Mouse (Mus musculus) bone marrow macrophage, adult 2 months (primary cell): Measurements from ENCODE around the gene Lrrc66. TPM values are rescaled to one million over a fixed set of nuclear protein-coding genes. Genes with fewer than 3 reads are reported as not detected.
A peak's percentile ranks its signal among the peaks of the same experiment; 100 is the strongest.

Source experiments
- H3K27ac ChIP-seq: 2 replicates; pipeline ENCODE4 v1.5.1; 2012; ENCODE audit warnings: low read depth, low read length; ENCODE audit not compliant: insufficient read depth
- H3K4me1 ChIP-seq: 2 replicates; pipeline ENCODE4 v1.6.1; 2012; ENCODE audit warnings: low read length; ENCODE audit not compliant: control insufficient read depth, insufficient read depth
- H3K4me3 ChIP-seq: 2 replicates; pipeline ENCODE4 v1.5.1; 2012; ENCODE audit warnings: mild to moderate bottlenecking, low read length, moderate library complexity; ENCODE audit not compliant: insufficient read depth
- CTCF ChIP-seq: IDR thresholded peaks from 2 replicates; pipeline ENCODE4 v1.5.1; 2012; ENCODE audit warnings: low read depth, mild to moderate bottlenecking, low read length, moderate library complexity
- POLR2A ChIP-seq: IDR thresholded peaks from 2 replicates; pipeline ENCODE4 v1.6.1; 2012; ENCODE audit warnings: mild to moderate bottlenecking, low read depth, low read length, borderline replicate concordance
- polyA plus RNA-seq: library from polyadenylated mRNA; stranded (reverse); fragments of >200 nt; gene quantifications from 2 replicates; pipeline ENCODE4 v1.2.4, GENCODE M21; 2012; ENCODE audit not compliant: missing spikeins, insufficient read depth, insufficient read length

Gene Lrrc66
- polyA plus RNA-seq, 1 experiment: not detected

DNA sequence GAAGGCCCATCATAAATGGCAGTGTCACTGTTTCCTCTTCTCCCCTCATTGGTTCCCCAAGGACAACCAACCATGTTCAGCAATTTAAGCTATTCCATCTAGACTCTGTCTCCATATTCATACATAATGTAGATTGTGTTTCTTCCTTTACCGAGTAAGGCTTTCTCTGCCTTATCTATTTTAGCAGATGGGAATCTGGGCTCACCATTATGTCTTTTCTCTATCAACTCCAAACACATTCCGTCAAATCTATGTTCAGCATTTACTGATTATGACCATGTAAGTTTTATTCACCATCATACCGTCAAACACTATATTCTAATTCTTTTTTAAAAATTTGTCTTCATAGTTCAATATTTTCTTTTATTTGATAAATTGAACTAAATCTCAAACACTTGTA lies 8.7 kb upstream of the Lrrc66 start:
- no peak overlapping the region for H3K4me3 ChIP-seq
- H3K4me1 ChIP-seq: no peaks in the 10 kb centered on the region
- H3K27ac ChIP-seq: no peak overlapping the region
- TF ChIP-seq CTCF (no peak), POLR2A (no peak)

- no peak overlapping the region for H3K27ac ChIP-seq
- TF ChIP-seq POLR2A: no peak
- TF ChIP-seq CTCF: no peak
- no peak overlapping the region for H3K4me3 ChIP-seq
- no peaks in the 10 kb centered on the region for H3K4me1 ChIP-seq
These were observed 5.2 kb upstream of the Lrrc66 start for GRCm38 (mm10) chr5:73637337-73638107.

DNA sequence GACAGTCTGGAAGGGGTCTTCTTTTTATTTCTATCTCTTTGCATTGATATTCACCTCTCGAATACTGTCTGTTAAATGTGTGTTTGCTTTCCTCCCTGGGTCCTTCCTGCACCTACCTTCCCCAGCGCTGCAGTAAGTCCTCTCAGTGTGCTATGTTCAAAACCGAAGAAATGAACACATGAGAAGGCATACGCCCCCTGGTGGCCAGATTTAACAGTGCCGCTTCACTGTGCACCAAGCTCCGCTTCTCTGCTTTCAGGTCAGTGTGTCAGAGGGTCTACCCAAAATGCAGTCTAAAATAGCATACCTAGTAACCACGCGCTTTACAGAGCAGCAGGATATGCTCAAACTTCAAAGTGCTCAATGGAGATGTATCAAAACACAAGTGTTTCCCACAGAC lies 815 bp upstream of the Lrrc66 start:
- peaks cover 10% of the 10 kb centered on the region for H3K4me1 ChIP-seq

GRCm38 (mm10) chr5:73631001-73631558 lies 1.2 kb downstream of the Lrrc66 start:
- TF ChIP-seq POLR2A: no peak
- no peak for TF ChIP-seq CTCF
- H3K4me3 ChIP-seq: no peak overlapping the region
- no peak overlapping the region for H3K27ac ChIP-seq
- peaks cover 10% of the 10 kb centered on the region for H3K4me1 ChIP-seq

More for the DNA sequence above, 815 bp upstream of the Lrrc66 start:
- Histone ChIP-seq H3K27ac (no peak overlapping the region), H3K4me3 (no peak overlapping the region)
- TF ChIP-seq POLR2A (no peak), CTCF (peak; percentile 93)

- TF ChIP-seq CTCF (no peak), POLR2A (no peak)
- H3K4me3 ChIP-seq: no peak overlapping the region
- H3K27ac ChIP-seq: no peak overlapping the region
These were observed 2.2 kb downstream of the Lrrc66 start for GRCm38 (mm10) chr5:73630141-73630540.

GRCm38 (mm10) chr5:73627991-73628390 lies 4.3 kb downstream of the Lrrc66 start:
- Histone ChIP-seq H3K4me1 (peaks cover 10% of the 10 kb centered on the region), H3K27ac (no peak overlapping the region), H3K4me3 (no peak overlapping the region)
- TF ChIP-seq POLR2A (no peak), CTCF (no peak)

More at GRCm38 (mm10) chr5:73630141-73630540, 2.2 kb downstream of the Lrrc66 start:
- H3K4me1 ChIP-seq: peaks cover 10% of the 10 kb centered on the region

DNA sequence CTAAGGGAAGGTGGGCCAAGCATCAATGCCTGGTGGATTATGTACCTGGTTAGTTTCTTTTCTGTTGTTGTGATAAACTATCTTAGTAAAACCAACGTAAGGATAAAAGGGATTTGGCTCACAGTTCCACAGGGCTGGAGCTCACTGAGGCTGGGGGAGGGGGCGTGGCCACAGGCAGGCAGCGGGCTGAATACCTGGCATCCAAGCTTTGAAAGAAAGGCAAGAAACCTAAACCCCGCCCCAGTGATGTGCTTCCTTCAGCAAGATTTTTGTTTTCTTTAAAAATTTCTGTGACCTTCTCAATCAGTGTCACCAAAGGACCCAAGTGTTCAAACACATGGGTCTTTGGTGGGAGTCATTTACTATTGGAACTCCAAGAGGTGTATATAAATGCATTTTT lies 4.8 kb downstream of the Lrrc66 start:
- H3K4me1 ChIP-seq: peaks cover 10% of the 10 kb centered on the region
- H3K4me3 ChIP-seq: no peak overlapping the region
- no peak for TF ChIP-seq POLR2A
- TF ChIP-seq CTCF: no peak
- H3K27ac ChIP-seq: no peak overlapping the region

DNA sequence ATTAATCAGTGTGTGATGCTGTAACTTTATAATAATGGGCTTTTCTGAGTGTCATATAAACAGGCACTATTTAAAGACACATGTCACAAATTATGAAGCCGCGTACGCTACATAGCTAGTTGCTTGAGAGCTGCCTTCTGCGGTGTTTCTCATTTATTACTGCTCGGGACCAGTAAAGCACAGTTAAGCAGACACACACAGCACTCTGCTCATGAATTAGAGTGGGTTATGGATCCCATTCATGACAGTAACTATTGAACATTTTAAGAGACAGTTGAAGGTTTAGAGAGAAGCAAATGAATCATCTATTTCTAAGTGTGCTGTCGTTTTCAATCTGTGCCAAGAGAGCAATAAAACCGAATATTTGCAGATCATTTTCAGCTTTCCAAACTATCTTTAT lies 5.5 kb downstream of the Lrrc66 start:
- peaks cover 10% of the 10 kb centered on the region for H3K4me1 ChIP-seq
- H3K27ac ChIP-seq: no peak overlapping the region
- H3K4me3 ChIP-seq: no peak overlapping the region
- no peak for TF ChIP-seq POLR2A
- no peak for TF ChIP-seq CTCF

DNA sequence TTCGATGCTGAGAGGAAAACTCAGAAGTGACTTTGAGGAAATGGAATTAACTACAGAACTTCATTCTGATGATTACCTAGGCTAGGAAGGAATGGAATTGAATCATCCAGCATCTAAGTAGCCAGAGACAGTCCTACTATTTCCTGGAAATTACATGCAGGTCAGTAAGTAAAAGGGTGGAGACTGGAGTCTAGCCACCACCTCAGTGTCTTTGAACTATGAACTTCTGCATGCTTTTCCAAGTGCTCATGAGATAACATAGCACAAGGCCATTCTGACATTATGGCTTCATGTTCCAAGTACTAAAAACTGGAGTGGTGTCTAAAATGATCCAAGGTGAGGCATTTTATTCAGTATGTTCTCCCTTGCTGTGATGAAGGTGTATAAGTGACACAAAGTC lies 6.8 kb downstream of the Lrrc66 start:
- no peak for TF ChIP-seq CTCF
- no peak for TF ChIP-seq POLR2A
- Histone ChIP-seq H3K4me1 (peaks cover 5% of the 10 kb centered on the region), H3K27ac (no peak overlapping the region), H3K4me3 (no peak overlapping the region)

GRCm38 (mm10) chr5:73618969-73619368 lies 13.4 kb downstream of the Lrrc66 start:
- no peak for TF ChIP-seq POLR2A
- H3K27ac ChIP-seq: no peak overlapping the region
- no peak overlapping the region for H3K4me3 ChIP-seq
- no peaks in the 10 kb centered on the region for H3K4me1 ChIP-seq
